Mouse (Mus musculus) left cerebral cortex, postnatal 36 days (tissue): Measurements from ENCODE around the gene Pon1. TPM values are rescaled to one million over a fixed set of nuclear protein-coding genes. Genes with fewer than 3 reads are reported as not detected.

Source experiments
- DNase-seq, 2 experiments: peaks; one replicate each; pipeline ENCODE4 v3.0.0; 2021 to 2022; ENCODE audit warnings: low spot score in 2 of 2, mixed read lengths in 1 of 2
- intact Hi-C: fragments of 180-260 bp; cut with DNase I; formaldehyde crosslinking; loops from one replicate; pipeline ENCODE4 v1.15.1; 2025
- total RNA-seq, 2 experiments: library from RNA; stranded (reverse); gene quantifications; 2 replicates each; pipeline ENCODE4 v1.2.3; 2021

Gene Pon1
- total RNA-seq, 2 experiments from 2014 or later = not detected

DNA sequence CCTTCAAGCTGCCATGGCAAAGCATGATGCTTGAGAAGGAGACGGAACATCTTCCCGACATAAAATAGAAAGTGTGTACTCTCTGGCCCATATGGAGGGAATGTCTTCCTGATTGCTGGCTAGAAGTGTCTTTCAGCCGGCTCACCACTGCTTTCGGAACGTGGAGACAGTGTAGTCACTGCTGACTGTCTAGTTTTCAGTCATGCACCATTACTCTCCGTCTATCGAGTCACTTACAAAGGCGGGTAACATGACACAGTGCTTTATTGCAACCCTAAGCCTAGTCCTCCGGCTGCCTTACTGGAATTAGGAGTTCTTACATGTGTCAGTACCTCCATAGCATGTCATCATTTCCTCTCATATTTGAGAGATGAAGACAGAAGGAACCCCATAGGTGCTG lies 54.1 kb downstream of the Pon1 start:
- DNase-seq = no peak
- intact Hi-C loops = no loop called here

DNA sequence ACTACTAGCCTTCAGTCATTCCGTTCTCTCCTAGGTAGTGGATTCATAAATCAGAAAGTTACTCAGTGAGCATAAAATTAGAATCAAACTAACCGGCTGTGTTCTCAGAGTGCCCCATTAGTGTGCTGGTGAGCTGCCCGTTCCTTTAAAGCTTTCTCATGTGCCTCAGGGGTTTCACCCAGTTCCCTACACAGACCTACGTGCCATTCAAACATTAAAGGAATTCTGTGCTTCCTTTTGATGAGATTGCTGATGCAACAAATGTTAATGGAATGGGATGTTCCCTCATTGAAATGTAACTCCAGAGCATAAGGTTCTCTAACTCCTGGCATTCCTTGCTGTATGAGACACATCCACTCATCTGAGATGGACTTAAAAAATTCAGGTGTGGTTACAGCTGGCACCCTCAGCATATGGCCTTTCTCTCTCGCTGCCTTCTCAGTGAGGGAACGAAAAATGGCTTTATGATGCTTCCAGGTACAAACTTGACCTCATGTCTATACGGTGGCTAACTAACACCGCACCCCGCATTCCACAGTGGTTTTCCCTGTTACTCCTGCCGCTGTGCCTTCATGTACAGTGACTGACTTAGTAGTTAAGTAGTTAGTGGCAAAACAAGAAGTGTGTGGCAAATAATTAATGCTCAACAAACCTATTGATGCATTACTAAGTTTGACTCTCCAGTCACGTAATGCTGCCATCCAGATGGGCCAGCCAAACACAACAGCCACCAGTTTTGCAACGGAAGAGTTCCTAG lies 54.7 kb downstream of the Pon1 start:
- intact Hi-C loops = no loop called here

GRCm38 (mm10) chr6:5136046-5136445 lies 57.7 kb downstream of the Pon1 start:
- intact Hi-C loops = no loop called here
- no peak for DNase-seq

More for the DNA sequence above, 54.7 kb downstream of the Pon1 start:
- DNase-seq = no peak

DNA sequence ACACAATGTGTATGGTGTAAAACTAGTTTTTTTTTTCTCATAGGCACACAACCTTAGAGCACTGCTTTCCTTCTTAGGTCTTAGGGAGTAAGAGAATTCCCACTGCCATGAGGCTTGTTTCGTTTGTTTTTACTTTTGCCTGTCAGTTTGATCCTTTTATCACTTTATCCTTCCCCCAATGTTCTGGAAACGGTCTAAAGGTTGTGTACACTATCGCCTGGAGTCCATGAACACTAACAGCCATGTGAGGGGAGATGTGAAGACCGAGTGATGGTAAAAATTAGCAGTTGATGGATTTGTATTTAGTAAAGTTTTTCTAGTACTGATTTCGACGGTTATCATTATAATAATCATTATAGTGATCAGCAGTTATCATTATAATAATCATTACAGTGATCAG lies 58.8 kb downstream of the Pon1 start:
- intact Hi-C loops = no loop called here
- DNase-seq = no peak

GRCm38 (mm10) chr6:5129364-5130093 lies 64.2 kb downstream of the Pon1 start:
- no peak for DNase-seq
- intact Hi-C loops = no loop called here

- no peak for DNase-seq
Measured at GRCm38 (mm10) chr6:5120229-5120628, 73.5 kb downstream of the Pon1 start.

GRCm38 (mm10) chr6:5119181-5119910 lies 74.4 kb downstream of the Pon1 start:
- DNase-seq = no peak
- intact Hi-C loops = loop anchor here (10.0 kb wide), 1 partner anchor 375 kb away; the partner anchor contains the start of genes Peg10 and Sgce

More at GRCm38 (mm10) chr6:5120229-5120628, 73.5 kb downstream of the Pon1 start:
- intact Hi-C loops = no loop called here

Other genes with a start within 250 kb of the Pon1 start
- 1 to 10 TPM; 2.1 to 3.2 TPM for gene Pon3, start 62.3 kb upstream of the Pon1 start, total RNA-seq
- gene Pon2, start 104.5 kb upstream of the Pon1 start, total RNA-seq = 10 to 100 TPM; 23.7 to 24.4 TPM
- gene Asb4, start 189.4 kb upstream of the Pon1 start, total RNA-seq = under 1 TPM; 0.25 to 0.59 TPM